Mouse (Mus musculus) liver, embryonic 16.5 days (tissue): ENCODE measurements around the gene Fam229b. TPM values are rescaled to one million over a fixed set of nuclear protein-coding genes. Genes with fewer than 3 reads are reported as not detected.

Experiments used
- ATAC-seq: fragments of 200-750 bp; cut with Nextera tagmentation; 2 replicates; pipeline ENCODE4 v1.8.0; 2017; ENCODE audit warnings: low read depth, mild to moderate bottlenecking, moderate number of reproducible peaks, moderate library complexity
- H3K27ac ChIP-seq: fragments of 300-500 bp; sonication (generic); 2 replicates; pipeline ENCODE4 v1.5.1; 2014; ENCODE audit warnings: mild to moderate bottlenecking, low read length
- H3K27me3 ChIP-seq: fragments of 300-500 bp; sonication (generic); 2 replicates; pipeline ENCODE4 v1.6.1; 2014; ENCODE audit warnings: low read depth, low read length, mixed read lengths; ENCODE audit not compliant: control insufficient read depth, insufficient read depth
- H3K36me3 ChIP-seq: fragments of 300-500 bp; sonication (generic); 2 replicates; pipeline ENCODE4 v1.6.1; 2014; ENCODE audit warnings: mild to moderate bottlenecking; ENCODE audit not compliant: control insufficient read depth, insufficient read depth
- H3K4me1 ChIP-seq: fragments of 300-500 bp; sonication (generic); 2 replicates; pipeline ENCODE4 v1.6.1; 2014; ENCODE audit warnings: low read depth, low read length, mixed read lengths; ENCODE audit not compliant: control insufficient read depth
- H3K4me2 ChIP-seq: fragments of 300-500 bp; sonication (generic); 2 replicates; pipeline ENCODE4 v1.6.1; 2014; ENCODE audit warnings: low read depth, low read length, mixed read lengths
- H3K4me3 ChIP-seq: fragments of 300-500 bp; sonication (generic); 2 replicates; pipeline ENCODE4 v1.5.1; 2014; ENCODE audit warnings: low read depth, mild to moderate bottlenecking, low read length
- H3K9ac ChIP-seq: fragments of 300-500 bp; sonication (generic); 2 replicates; pipeline ENCODE4 v1.6.1; 2014; ENCODE audit warnings: low read depth, low read length
- H3K9me3 ChIP-seq: fragments of 300-500 bp; sonication (generic); replicated peaks from 2 replicates; pipeline ENCODE4 v1.6.1; 2016; ENCODE audit warnings: low read length; ENCODE audit not compliant: control insufficient read depth
- WGBS: fragments of 180-500 bp; shearing (Covaris S2); extraction: QIAGEN DNeasy Blood & Tissue Kit; methylation state at CpG from one replicate; pipeline ENCODE4 v1.1.7; 2014; ENCODE audit not compliant: insufficient replicate concordance; 5-methylcytosine and 5-hydroxymethylcytosine counted together
- polyA plus RNA-seq: library from polyadenylated mRNA; unstranded; fragments of >200 nt; fragmentation: Nextera tagmentation; extraction: Ambion mirVana; gene quantifications from 2 replicates; pipeline ENCODE4 v1.2.1, GENCODE M21; 2015

The Fam229b gene
- polyA plus RNA-seq = 0.58 TPM in 2 replicates

- ATAC-seq = peak; percentile 88
- Histone ChIP-seq H3K27ac (peak within 1 kb of the TSS; percentile 32; the same call in 1 of the 2 replicates), H3K4me3 (peak within 1 kb of the TSS; percentile 73), H3K9ac (peak within 1 kb of the TSS; percentile 63), H3K27me3 (no peaks in the 10 kb centered on the region), H3K4me1 (peaks cover 3% of the 10 kb centered on the region), H3K4me2 (peak within 1 kb of the TSS; percentile 88), H3K36me3 (no peaks in the 10 kb centered on the region), H3K9me3 (no peaks in the 10 kb centered on the region)
- 4% methylated on average over 47 of the region's 47 CpGs for WGBS
Observed at GRCm38 (mm10) chr10:39133462-39134310, at the start of gene Fam229b, which contains the start of gene Tube1. TSS of gene Fam229b (minus strand) at chr10:39133914. TSS of gene Tube1 (plus strand) at chr10:39133976.

- WGBS = 47% methylated on average over 5 of the region's 5 CpGs
- no peak overlapping the region for H3K4me3 ChIP-seq
- no peaks in the 10 kb centered on the region for H3K27me3 ChIP-seq
- H3K36me3 ChIP-seq = no peaks in the 10 kb centered on the region
- H3K9ac ChIP-seq = no peak overlapping the region
- H3K9me3 ChIP-seq = no peaks in the 10 kb centered on the region
- peaks cover 11% of the 10 kb centered on the region for H3K4me1 ChIP-seq
- no peak for ATAC-seq
- H3K27ac ChIP-seq = no peak overlapping the region
- H3K4me2 ChIP-seq = no peak overlapping the region
Observed at GRCm38 (mm10) chr10:39176981-39177380, 43.3 kb upstream of the Fam229b start.

GRCm38 (mm10) chr10:39173077-39173476, 39.4 kb upstream of the Fam229b start:
- 0 out of 2 replicates have a peak overlapping the region, but pooled peaks have one; percentile 4 for H3K4me3 ChIP-seq
- peak overlapping the region; percentile 11; the same call in 1 of the 2 replicates for H3K4me2 ChIP-seq
- 12% methylated on average over 13 of the region's 13 CpGs for WGBS
- no peak for ATAC-seq
- H3K4me1 ChIP-seq = peaks cover 18% of the 10 kb centered on the region
- no peaks in the 10 kb centered on the region for H3K9me3 ChIP-seq
- H3K27me3 ChIP-seq = no peaks in the 10 kb centered on the region; the same call in 1 of the 2 replicates
- no peak overlapping the region for H3K27ac ChIP-seq
- no peak overlapping the region for H3K9ac ChIP-seq
- no peaks in the 10 kb centered on the region for H3K36me3 ChIP-seq

GRCm38 (mm10) chr10:39172540-39172931, 38.8 kb upstream of the Fam229b start:
- no peak for ATAC-seq
- H3K27me3 ChIP-seq = no peaks in the 10 kb centered on the region; the same call in 1 of the 2 replicates
- H3K4me3 ChIP-seq = no peak overlapping the region
- H3K4me2 ChIP-seq = 0 out of 2 replicates have a peak overlapping the region, but pooled peaks have one; percentile 11
- no peaks in the 10 kb centered on the region for H3K9me3 ChIP-seq
- 49% methylated on average over 6 of the region's 6 CpGs for WGBS
- H3K36me3 ChIP-seq = no peaks in the 10 kb centered on the region
- no peak overlapping the region for H3K9ac ChIP-seq
- H3K4me1 ChIP-seq = peaks cover 18% of the 10 kb centered on the region
- no peak overlapping the region for H3K27ac ChIP-seq

- Histone ChIP-seq H3K4me3 (peak overlapping the region; percentile 61), H3K27ac (peak overlapping the region; percentile 50), H3K27me3 (no peaks in the 10 kb centered on the region; the same call in 1 of the 2 replicates), H3K36me3 (no peaks in the 10 kb centered on the region), H3K9ac (peak overlapping the region; percentile 31; the same call in 1 of the 2 replicates), H3K4me1 (peaks cover 18% of the 10 kb centered on the region), H3K4me2 (peak overlapping the region; percentile 79), H3K9me3 (no peaks in the 10 kb centered on the region)
- WGBS = 16% methylated on average over 26 of the region's 26 CpGs
- peak; percentile 75 for ATAC-seq
Observed at GRCm38 (mm10) chr10:39171603-39172539, 38.2 kb upstream of the Fam229b start.

- H3K4me2 ChIP-seq = peak overlapping the region; percentile 79
- peaks cover 18% of the 10 kb centered on the region for H3K4me1 ChIP-seq
- ATAC-seq = peak; percentile 77
- no peaks in the 10 kb centered on the region for H3K9me3 ChIP-seq
- no peaks in the 10 kb centered on the region; the same call in 1 of the 2 replicates for H3K27me3 ChIP-seq
- H3K9ac ChIP-seq = peak overlapping the region; percentile 31; the same call in 1 of the 2 replicates
- H3K27ac ChIP-seq = peak overlapping the region; percentile 50
- H3K36me3 ChIP-seq = no peaks in the 10 kb centered on the region
- peak overlapping the region; percentile 61 for H3K4me3 ChIP-seq
- under 1% methylated on average over 19 of the region's 19 CpGs for WGBS
Observed at GRCm38 (mm10) chr10:39171134-39171533, 37.4 kb upstream of the Fam229b start.

- ATAC-seq = no peak
Observed at GRCm38 (mm10) chr10:39170706-39171105, 37.0 kb upstream of the Fam229b start.

GRCm38 (mm10) chr10:39170181-39170580, 36.5 kb upstream of the Fam229b start:
- H3K4me2 ChIP-seq = no peak overlapping the region
- peaks cover 18% of the 10 kb centered on the region for H3K4me1 ChIP-seq
- no peaks in the 10 kb centered on the region for H3K9me3 ChIP-seq
- 11% methylated on average over 8 of the region's 8 CpGs for WGBS
- no peak overlapping the region for H3K27ac ChIP-seq
- no peaks in the 10 kb centered on the region; the same call in 1 of the 2 replicates for H3K27me3 ChIP-seq
- no peak for ATAC-seq
- H3K4me3 ChIP-seq = no peak overlapping the region
- no peaks in the 10 kb centered on the region for H3K36me3 ChIP-seq
- H3K9ac ChIP-seq = no peak overlapping the region

More at GRCm38 (mm10) chr10:39170706-39171105, 37.0 kb upstream of the Fam229b start:
- no peak overlapping the region for H3K9ac ChIP-seq
- H3K4me2 ChIP-seq = peak overlapping the region; percentile 79
- H3K36me3 ChIP-seq = no peaks in the 10 kb centered on the region
- no peak overlapping the region for H3K4me3 ChIP-seq
- H3K27me3 ChIP-seq = no peaks in the 10 kb centered on the region; the same call in 1 of the 2 replicates
- WGBS = 6% methylated on average over 6 of the region's 6 CpGs
- H3K4me1 ChIP-seq = peaks cover 18% of the 10 kb centered on the region
- no peaks in the 10 kb centered on the region for H3K9me3 ChIP-seq
- no peak overlapping the region for H3K27ac ChIP-seq
